Mouse (Mus musculus): ENCODE results near the gene Mtfr1l.

DNA sequence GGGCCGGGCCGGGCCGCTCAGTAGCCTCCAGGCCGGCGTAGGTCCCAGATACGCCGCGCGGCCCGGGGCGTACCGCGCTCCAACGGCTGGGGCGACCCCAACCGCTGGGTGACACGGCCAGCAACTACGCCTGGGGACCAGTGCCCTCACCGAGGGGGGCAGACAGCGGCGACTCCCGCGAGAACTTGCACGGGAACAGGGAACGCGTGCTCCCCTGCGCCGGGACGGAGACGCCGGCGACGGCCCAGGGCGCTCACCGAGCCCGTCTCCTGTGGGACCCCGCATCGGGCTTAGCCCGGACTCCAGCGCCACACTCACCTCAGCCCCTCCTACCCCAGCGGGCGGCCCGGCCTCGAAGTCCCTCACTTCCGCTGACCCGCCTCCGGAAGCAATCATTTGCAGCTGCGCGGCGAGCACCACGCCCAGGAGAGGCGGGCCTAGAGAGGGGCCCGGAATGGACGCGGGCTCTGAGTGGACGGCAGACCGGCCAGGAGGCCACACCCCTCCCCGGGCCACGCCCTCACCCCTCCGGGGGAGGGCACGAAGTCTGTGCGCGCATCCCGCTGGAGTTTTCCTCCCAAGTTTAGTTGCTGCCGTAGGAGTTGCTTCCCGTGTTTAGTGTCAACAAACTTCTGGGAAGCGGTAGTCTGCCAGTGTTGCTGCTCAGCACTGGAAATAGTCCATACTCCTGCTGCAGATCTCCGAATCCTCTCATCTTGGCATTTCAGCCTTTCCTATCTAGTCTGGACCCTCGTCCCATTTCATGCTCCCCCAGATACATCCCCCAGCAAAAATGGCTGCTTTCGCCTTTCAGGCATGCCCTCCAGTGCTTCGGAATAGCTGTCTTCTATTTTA is at the start of gene Mtfr1l:
- TF ChIP-seq CHD1 (IDR thresholded peaks at IDR 0.05; ENCODE audit: low read depth, low read length) (no peak), CHD2 (IDR thresholded peaks at IDR 0.05; ENCODE audit: low read length) (peak; percentile 51; the same call in 1 of the 2 replicates), ZC3H11A (IDR thresholded peaks at IDR 0.05; ENCODE audit: low read depth, low read length) (no peak), POLR2A (IDR thresholded peaks at IDR 0.05; ENCODE audit: control insufficient read depth in 1 of 2, insufficient read depth in 1 of 2, low read depth in 1 of 2, low read length in 2 of 2, poor library complexity in 1 of 2) (peak; percentile 63 to 77), GATA1 (IDR thresholded peaks at IDR 0.05; ENCODE audit: low read depth, low read length) (no peak)

Data from MEL (cell line).